Mouse (Mus musculus): Measurements from ENCODE around the gene Gm8180. TPM values are rescaled to one million over a fixed set of nuclear protein-coding genes. Genes with fewer than 3 reads are reported as not detected.

The Gm8180 gene
- polyA plus RNA-seq, 1 experiment from 2014 or later = not detected

Other genes starting within 250 kb of the Gm8180 start
- not detected in 2 replicates for gene Gm5799, start 241.2 kb downstream of the Gm8180 start, polyA plus RNA-seq (2016; fragmentation: Nextera tagmentation; extraction: Ambion mirVana)
- gene Gm17654, start 205.6 kb downstream of the Gm8180 start, polyA plus RNA-seq (2016; fragmentation: Nextera tagmentation; extraction: Ambion mirVana) = not detected in 2 replicates
- not detected in 2 replicates for gene Gm10375, start 176.7 kb downstream of the Gm8180 start, polyA plus RNA-seq (2016; fragmentation: Nextera tagmentation; extraction: Ambion mirVana)
- not detected in 2 replicates for gene Gm8165, start 107.5 kb downstream of the Gm8180 start, polyA plus RNA-seq (2016; fragmentation: Nextera tagmentation; extraction: Ambion mirVana)
- 1.1 and 1.8 TPM in 2 replicates for gene Gm7324, start 86.9 kb downstream of the Gm8180 start, polyA plus RNA-seq (2016; fragmentation: Nextera tagmentation; extraction: Ambion mirVana)
- gene Gm16506, start 57.3 kb downstream of the Gm8180 start, polyA plus RNA-seq (2016; fragmentation: Nextera tagmentation; extraction: Ambion mirVana) = not detected in 2 replicates
- gene Gm6526, start 36.9 kb downstream of the Gm8180 start, polyA plus RNA-seq (2016; fragmentation: Nextera tagmentation; extraction: Ambion mirVana) = not detected in 2 replicates
- gene Ear1, start 90.8 kb upstream of the Gm8180 start, polyA plus RNA-seq (2016; fragmentation: Nextera tagmentation; extraction: Ambion mirVana) = not detected in 2 replicates
- gene Ear10, start 138.8 kb upstream of the Gm8180 start, polyA plus RNA-seq (2016; fragmentation: Nextera tagmentation; extraction: Ambion mirVana) = not detected in 2 replicates
- gene Gm8113, start 140.6 kb upstream of the Gm8180 start, polyA plus RNA-seq (2016; fragmentation: Nextera tagmentation; extraction: Ambion mirVana) = 4.0 and 4.1 TPM in 2 replicates
- gene Ang5, start 172.3 kb upstream of the Gm8180 start, polyA plus RNA-seq (2016; fragmentation: Nextera tagmentation; extraction: Ambion mirVana) = not detected in 2 replicates
- gene Ang6, start 217.5 kb upstream of the Gm8180 start, polyA plus RNA-seq (2016; fragmentation: Nextera tagmentation; extraction: Ambion mirVana) = not detected in 2 replicates

Measured in midbrain, embryonic 10.5 days (tissue).